Mouse (Mus musculus) urinary bladder, adult 2 months (tissue): Measurements from ENCODE around the gene St8sia1. TPM values are rescaled to one million over a fixed set of nuclear protein-coding genes. Genes with fewer than 3 reads are reported as not detected.

Experiments
- DNase-seq: peaks from one replicate; pipeline ENCODE4 v3.0.0; 2022; ENCODE audit warnings: low spot score
- polyA plus RNA-seq: library from polyadenylated mRNA; depleted of rRNA; stranded (reverse); fragments of >200 nt; gene quantifications from 2 replicates; pipeline ENCODE4 v1.2.3, GENCODE M21; 2012

Gene St8sia1
- polyA plus RNA-seq, 1 experiment = 0.07 TPM

DNA sequence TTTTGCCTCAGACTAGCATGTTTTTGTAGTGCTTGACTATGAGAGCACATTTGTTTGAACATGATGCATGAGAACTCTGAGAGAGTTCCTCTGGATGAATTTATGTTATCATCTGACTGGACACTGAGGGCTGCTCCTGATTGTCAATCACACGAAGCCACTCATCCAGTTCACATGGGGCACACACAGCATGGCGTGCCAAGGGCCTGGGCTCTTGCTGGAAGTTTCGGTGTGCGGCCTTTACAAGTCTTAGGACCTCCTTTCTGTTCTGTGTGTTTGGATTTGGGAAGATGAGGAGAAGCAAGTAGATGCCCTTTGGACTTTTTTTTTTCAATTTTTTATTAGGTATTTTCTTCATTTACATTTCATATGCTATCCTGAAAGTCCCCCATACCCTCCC, 100.4 kb downstream of the St8sia1 start:
- DNase-seq = no peak

DNA sequence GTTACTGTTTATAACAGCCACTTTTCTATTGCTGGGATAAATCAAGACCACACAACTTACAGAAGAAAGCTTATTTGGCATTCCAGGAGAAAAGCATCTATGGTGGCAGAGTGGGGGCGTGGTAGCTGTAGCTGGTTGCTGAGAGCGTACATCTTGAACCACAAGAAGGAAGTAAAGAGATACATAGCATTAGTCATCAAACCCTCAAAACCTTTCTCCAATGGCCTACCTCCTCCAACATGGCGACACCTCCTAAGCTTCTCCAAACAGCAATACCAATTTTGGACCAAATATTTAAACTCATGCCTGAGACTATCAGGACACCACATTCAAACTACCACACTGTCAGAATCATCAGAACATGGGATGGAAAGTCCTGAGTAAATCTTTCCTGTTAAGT, 102.0 kb downstream of the St8sia1 start:
- no peak for DNase-seq

DNA sequence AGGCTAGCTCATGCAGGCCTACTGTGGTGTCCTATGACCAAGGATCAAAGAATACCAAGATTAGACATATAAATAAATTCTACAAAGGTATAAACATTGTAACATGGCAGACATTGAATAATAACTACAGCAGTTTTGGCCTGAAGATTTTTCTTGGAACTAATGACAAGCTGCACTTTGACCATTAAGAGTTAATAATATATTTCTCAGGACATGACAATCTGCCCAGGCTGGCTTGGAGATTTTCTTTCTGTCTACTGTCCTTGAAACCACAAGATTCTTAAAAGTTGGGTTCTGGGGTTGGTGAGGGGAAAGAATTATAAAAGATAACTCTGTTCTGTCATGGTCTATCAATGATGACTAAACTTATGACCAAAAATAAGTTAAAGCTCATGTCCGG, 103.9 kb downstream of the St8sia1 start:
- no peak for DNase-seq

DNA sequence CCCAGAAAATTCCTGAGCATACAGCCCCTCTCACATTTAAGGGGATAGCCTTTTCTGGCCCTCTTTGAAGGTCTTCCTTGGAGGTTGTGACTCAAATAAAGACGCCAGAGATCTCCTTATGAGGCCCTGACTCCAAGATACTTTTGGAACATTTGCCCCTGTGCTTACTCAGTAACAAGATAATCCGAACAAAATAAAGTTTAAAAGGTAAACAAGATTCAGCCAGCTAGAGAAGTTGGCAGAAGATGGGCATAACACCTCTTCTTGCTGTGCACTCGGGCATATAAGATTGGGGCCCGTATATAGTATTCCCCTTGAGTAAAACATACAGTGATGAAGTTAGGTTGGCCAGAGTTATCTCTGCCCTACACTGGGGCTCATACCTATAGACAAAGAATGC, 104.3 kb downstream of the St8sia1 start:
- DNase-seq = no peak

DNA sequence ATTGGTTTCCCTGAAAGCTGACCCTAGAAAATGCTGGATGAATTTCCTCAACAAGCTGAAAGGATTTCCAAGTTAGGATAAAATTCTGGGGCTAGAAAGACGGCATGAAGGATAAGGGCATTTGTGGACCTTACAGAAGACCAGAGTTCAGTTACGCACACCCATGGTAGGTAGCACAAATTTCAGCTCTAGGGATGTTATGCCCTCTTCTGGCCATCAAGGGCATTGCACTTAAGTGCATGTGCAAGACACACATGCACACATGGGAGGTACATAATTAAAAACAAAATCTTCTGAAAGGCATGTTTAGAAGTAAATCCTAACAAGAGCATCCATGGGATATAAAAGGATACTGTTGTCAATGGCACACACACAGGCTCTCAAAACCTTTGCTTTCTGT, 105.3 kb downstream of the St8sia1 start:
- DNase-seq = no peak

DNA sequence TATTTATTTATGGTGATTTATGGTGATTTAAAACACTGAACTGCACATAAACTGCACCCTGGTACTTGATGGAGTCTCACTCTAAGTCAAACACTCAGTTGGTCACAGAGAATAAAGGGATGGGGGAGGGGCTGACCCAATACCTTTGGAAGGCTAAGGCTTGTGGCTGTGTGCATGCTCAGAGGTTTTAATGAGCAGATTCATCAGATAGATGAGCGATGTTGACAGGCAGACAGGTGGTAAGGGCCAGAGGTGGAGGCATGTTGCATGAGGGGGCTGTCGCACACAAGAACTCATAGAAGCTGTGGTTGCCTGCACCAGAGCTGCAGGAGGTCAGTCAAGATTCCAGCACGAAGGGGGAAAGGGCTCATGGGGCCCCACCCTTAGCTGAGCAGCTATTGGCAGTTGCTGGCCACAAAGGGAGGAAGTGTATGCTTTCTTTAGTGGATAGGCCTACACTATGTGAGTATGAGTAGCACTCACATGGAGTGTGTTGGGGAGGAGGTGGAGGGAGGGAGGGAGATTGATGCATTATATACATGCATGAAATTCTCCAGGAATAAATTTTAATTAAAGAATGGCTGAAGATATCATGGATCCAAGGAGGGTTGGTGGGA, 107.9 kb downstream of the St8sia1 start:
- DNase-seq = no peak

DNA sequence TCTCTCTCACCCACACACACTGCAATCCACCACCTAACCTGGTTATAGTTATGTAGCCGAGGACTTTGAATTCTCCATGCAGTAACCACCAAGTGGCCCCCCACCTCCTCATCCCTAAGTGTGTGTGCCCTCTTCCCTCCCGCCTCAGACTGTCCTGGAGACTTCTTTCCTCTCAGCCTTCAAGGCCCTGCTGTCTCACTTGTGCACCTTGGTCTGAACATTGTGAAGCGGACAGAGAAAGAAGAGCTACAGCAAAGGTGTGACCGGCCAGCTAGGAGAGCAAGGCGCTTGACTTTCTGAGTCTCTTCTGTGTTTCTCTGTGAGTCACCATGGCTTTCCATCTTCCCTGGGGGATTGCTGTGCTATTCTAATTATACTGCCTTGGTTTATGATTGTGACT, 108.5 kb downstream of the St8sia1 start:
- DNase-seq = no peak

DNA sequence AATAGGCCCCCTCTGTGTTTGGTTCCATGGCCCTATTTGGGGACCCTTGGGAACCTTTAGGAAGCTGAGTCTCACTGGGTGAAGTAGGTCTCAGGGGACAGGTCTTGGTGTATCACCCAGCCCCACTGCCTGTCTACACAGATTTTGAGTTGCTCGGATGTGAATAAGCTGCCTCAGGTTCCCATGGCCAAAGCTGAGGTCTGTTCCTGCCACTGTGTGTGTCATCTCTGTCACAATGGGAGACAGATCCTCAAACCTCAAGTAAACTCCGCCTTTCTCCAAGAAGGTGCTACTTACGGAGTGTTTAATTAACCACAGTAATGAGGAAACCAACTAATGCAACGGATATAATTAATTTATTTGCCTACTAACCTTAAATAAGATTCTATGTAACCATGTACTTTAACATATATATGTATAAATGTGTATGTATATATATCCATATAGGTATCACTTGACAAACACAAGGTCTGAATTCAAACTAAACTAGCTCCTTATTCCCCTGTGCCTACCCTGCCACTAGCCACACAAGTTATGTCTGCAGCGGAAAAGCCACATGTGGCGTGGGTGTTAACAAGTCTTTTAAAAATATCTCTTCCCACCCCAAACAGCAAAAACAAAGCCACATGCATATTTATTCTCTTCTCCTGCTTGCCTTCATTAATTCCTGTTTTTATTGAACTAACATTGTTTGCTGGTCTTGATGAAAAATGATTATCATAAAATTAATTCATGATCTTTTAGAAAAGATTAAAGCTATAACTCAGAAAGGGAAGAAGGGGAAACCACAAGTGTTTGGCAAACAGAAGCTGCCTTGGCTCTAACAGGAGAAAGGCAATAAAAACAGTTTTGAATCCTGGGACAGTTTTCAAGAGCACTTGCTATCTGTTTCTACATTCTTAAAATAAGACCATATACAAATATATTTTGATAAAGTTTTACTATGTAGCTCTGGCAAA, 111.6 kb downstream of the St8sia1 start:
- DNase-seq = no peak

DNA sequence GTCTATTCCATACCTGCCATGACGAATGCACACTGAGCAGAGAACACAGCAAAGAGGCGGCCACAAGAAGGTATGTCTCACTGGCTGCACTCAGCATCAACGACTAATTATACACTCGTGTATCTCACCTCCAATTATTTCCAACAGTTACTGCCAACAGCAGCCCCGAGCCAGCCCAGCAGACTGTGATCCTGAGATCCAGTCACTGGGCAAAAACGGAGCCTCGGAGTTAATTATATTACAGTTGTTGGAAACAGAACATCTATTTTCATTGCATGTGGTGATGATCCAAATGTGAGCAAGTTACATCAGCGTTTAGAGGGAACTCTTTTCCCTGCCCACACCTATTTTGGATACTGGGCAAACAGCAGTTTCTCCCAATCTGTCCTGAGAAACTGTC, 113.8 kb downstream of the St8sia1 start:
- DNase-seq = no peak

DNA sequence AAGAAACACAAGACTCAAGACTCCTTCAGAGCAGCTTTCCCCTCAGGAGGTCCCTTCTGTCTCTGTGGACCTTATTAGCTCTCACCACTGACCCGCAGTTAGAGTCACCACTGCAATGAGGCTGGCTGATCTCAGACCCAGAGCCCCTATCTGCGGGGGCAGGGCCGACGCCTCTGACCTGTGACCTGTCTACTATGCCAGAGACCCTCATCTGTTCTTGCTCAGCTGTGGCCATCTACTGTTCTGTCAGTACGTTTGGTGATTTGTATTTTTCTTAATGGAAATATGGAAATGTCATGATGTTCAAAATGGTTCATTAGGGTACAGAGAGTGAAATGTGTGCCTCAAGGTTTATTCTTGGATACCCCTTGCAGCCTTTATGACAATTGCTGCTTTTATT, 114.9 kb downstream of the St8sia1 start:
- DNase-seq = no peak

DNA sequence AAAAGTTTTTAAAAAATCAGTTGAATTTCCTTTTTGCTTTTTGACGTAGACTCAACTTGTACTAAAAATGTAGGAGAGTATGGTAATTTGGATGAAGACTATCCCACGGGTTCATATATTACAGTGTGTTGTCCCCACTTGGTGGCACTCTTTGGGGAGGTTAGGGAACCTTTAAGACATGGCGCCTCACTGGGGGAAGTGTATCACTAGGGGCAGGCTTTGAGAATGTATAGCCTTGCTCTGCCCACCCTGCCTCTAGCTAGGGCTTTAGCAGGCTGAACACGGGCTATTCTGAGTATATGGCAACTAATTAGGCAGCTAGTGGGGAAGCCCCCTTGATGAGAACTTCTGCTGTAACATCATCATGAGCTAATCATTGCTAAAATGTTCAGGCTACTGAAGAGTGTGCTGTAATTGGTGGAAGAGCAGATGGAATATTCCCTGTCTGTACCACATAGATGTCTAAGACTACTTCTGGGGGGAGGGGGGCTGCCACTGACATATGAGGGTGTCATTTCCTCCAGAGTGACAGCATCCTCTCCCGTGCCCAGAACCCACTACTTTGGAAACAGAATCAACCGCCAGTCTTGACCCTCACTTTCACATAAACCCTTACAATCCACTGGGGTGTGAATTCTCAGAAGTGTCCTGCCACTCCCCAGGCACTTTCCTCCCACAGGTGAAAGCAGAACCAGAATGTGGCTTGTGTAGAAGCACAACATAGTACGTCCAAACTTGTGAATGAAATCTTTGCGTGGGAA, 116.2 kb downstream of the St8sia1 start:
- no peak for DNase-seq

DNA sequence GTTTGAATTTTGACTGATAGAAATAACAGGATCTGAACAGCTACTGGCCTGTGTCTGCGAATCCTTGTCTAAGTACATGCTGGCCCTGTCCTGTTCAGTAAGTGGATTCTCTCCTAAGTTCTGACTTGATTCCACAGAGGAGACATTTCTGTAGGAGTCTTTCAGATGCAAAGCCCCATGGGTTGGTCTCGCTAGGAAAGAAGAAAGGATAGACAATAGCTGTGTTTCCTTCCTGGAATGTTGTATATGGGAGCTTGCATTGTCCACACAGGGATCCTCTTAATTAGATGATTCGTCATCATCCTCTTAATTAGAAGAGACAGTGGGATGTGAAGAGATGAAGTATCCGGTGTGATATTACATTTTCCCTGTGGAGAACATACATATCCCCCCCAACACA, 117.4 kb downstream of the St8sia1 start:
- no peak for DNase-seq

DNA sequence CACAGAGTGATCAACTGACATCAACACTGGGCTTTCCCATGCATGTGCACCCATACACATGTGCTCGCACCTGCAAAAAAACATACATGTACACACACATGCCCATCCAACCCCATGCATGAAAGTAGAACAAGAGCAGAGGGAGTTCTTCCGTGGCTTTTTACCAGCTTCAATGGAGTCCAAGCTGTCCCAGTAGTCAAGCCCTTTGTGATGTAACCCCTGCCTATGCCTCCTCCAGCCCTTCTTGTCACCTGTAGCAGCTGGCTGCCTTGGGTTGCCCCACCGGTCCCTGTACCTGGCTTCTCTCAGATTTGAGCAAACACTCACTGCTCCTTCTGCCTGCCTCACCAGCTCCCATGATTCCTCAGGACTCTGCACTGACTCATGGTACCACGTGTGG, 119.2 kb downstream of the St8sia1 start:
- no peak for DNase-seq

DNA sequence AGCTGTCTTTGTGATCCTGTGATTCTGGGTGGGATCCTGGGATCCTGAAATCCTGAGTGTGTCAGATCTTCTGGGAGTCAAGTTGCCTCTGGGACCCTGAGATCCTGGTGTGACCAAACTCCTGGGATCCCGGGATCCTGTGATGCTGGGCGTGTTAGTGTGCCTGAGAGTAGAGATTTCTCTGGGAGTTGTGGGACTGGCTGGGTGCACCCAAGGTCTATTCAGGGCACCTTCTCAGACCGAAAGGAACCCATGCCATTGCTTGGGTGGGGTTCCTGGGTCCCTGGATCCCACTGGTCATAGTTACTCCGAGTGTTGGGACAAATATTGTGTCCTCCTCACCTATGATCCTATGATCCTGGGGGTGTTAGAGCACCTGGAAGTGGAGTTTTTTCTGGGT, 120.2 kb downstream of the St8sia1 start:
- DNase-seq = no peak

DNA sequence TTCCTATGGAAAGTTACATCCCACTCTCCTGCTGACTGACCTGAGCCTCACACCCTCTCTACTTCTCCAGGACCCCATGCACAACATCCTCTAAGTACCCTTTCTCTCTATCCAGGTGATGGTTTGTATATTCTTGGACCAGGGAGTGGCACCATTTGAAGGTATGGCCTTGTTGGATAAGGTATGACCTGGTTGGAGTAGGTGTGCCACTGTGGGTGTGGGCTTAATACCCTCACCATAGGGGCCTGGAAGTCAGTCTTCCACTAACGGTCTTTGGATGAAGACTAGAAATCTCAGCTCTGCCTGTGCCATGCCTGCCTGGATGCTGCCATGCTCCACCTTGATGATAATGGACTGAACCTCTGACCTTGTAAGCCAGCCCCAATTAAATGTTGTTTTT, 125.8 kb downstream of the St8sia1 start:
- DNase-seq = no peak

DNA sequence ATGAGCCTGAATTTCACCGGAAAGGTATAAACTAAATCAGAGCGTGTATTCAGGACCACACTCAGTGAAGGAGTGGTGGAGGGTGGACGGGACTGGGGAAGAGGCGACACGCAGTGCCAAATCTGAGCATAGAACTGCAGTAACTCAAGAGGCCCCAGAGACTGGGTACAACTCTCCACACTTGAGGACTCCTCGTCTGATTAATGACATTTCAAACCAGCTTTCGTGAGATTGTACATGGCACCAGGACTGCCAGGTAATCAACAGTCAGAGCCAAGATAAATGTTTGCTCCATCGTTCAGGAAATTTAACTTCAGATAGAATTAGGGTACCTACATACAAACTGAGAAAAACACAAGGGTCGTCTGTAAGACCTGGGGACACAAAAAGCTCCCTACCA, 126.9 kb downstream of the St8sia1 start:
- DNase-seq = no peak

DNA sequence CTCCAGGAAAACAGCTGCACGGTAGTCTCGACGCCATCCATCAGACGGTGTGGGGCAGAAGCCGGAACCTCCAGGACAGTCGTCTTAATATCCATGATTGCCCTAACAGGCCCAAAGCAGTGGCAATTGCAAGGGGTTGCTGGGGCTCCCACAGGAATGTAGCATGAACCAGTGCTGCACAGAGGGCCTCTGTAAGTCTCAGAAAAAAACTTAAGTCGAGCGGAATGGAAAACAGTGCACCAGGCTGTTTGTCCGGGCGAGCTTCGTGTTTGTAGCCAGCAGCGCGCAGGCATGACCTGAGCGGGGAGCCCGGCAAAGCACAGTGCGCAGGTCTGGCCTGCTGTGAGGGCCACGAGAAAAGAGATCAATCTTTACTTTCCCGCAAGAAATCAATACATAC, 128.5 kb downstream of the St8sia1 start:
- no peak for DNase-seq

DNA sequence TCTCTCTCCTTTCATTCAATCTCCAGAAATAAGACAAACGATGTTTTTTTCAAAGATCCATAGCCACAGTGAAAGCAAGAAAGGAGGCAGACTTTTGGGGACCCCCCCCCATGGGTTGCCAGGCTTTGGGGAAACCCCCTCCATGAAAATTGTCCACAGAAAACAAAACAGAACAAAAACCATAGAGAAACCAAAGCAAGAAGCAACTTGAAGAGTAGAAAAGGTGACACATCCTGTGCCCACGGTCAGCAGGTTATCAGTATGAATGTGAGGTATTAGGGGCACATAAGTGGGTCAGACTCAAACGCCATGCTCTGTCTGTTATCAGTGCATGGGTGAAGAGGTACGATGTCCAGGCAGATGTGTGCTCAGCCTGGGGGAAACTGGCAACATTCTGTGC, 129.3 kb downstream of the St8sia1 start:
- no peak for DNase-seq

DNA sequence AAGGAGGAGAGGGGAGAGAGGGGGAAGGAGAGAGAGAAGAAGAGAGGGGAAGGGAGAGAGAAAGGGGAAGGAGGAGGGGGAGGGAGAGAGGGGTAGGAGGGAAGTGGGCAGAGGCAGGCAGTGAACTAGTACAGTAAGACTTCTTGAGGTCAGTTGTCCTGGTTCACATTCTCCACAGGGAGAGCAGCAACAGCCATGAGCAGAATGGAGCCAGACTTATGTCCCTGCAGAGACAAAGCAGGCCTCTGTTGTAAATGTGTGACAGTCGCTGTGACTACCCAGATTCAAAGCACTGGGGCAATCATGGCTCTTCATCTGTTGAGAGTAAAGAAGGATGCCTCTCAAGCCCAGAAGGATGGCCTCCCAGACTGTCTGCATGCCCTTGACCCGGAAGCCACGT, 132.5 kb downstream of the St8sia1 start:
- DNase-seq = no peak

DNA sequence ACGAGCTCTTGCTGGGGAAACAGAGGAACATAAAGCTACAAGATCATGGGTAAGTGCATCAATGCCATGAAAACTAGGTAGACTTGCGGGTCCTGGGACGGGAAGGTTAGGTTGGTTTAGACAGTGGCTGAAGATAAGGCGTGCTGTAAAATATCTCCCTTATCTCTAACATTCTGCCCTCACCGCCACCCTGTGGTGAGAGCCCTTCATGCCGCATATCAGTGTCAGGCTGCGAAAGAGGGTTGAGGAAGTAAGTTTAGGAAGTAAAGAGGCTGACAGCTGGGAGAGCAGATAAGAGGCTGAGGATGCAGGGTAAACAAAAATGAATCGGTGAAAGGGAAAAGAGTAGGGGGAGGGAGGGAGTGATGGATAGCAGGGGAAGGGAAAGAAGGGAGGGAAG, 133.0 kb downstream of the St8sia1 start:
- DNase-seq = no peak

DNA sequence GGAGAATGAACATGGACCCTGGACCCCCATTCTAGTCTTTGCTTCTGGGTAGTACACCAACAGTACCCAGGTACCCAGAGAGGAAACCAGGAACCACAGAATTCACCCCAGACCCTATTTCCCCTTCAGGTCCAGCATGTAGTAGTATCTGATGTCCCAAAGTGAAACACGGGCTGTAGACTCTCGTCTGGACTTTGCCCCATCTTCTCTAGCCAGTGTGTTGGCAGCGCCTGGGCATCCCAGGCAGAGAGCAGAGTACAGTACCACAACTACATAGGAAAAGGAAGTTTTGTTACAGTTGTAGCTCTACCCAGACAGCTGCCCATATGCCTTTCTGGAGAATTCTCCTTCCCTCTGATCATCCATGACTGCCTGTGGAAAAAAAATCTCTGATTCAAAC, 134.0 kb downstream of the St8sia1 start:
- no peak for DNase-seq

DNA sequence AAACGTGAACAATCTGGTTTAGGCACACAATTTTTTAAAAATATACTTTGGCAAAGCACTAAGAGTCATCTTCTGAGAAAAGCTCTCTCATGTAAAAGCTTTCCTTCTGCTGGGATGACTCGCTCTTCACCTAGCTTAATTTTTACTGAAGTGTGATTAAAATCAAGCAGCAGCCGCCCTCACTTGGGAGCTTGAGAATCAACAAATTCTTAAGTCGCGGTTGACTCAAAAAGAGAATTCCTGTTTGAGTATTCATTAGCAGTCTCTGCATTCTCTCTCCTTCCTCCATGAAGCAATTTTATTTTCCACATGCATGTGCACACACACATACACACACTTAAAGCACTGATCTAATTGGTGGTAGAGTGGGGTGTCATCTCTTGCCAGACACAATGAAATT, 138.8 kb downstream of the St8sia1 start:
- DNase-seq = no peak
